Mouse (Mus musculus): ENCODE measurements around the gene Bmp7. TPM values are rescaled to one million over a fixed set of nuclear protein-coding genes. Genes with fewer than 3 reads are reported as not detected.

Gene Bmp7
- polyA plus RNA-seq, 1 experiment from 2014 or later, result 14.7 TPM

- Histone ChIP-seq H3K36me3 (no peaks in the 10 kb centered on the region), H3K4me1 (peaks cover 25% of the 10 kb centered on the region), H3K27ac (replicated peaks) (0 out of 2 replicates have a peak overlapping the region, but pooled peaks have one; percentile 23), H3K9me3 (replicated peaks) (0 out of 2 replicates have a peak, but pooled peaks cover 4% of the 10 kb centered on the region), H3K4me3 (no peak overlapping the region), H3K27me3 (ENCODE audit: low read depth, poor library complexity, severe bottlenecking) (peaks cover 3% of the 10 kb centered on the region; the same call in 1 of the 2 replicates)
- DNase-seq (ENCODE audit: low spot score), result no peak
- 44% methylated on average over 11 of the region's 11 CpGs for WGBS
Measured at GRCm38 (mm10) chr2:172965249-172965648, 25.1 kb upstream of the Bmp7 start.

DNA sequence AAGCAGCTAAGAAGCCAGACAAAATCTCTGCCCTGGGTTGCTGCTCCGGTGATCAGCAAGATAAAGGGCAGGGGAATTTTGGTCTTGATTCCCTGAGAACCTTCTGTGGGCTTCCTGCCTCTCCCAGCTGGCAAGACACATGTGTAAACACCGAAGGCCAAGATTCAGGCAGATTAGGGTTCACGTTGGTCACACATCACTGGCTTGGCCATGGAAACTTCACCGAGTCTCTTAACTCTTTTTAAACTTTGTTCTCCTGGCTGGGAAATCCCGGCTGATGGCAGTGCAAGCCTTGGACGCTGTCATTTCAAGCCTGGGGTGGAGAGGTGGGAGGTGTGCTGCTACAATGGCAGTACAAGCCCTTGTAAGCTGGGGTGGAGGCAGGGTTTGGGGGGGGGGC, 21.1 kb upstream of the Bmp7 start:
- no peak for DNase-seq (ENCODE audit: low spot score)
- no peak overlapping the region for H3K4me3 ChIP-seq
- H3K4me1 ChIP-seq, result peaks cover 45% of the 10 kb centered on the region
- H3K9me3 ChIP-seq (replicated peaks), result peaks cover 18% of the 10 kb centered on the region
- peaks cover 11% of the 10 kb centered on the region for H3K27me3 ChIP-seq (ENCODE audit: low read depth, poor library complexity, severe bottlenecking)
- H3K27ac ChIP-seq (replicated peaks), result no peak overlapping the region; the same call in 1 of the 2 replicates
- 0 out of 2 replicates have a peak, but pooled peaks cover 6% of the 10 kb centered on the region for H3K36me3 ChIP-seq
- 33% methylated on average over 6 of the region's 6 CpGs for WGBS

- Histone ChIP-seq H3K27me3 (ENCODE audit: low read depth, poor library complexity, severe bottlenecking) (peaks cover 11% of the 10 kb centered on the region), H3K36me3 (0 out of 2 replicates have a peak, but pooled peaks cover 6% of the 10 kb centered on the region), H3K27ac (replicated peaks) (no peak overlapping the region), H3K4me1 (peaks cover 39% of the 10 kb centered on the region), H3K4me3 (no peak overlapping the region), H3K9me3 (replicated peaks) (peaks cover 24% of the 10 kb centered on the region)
- no peak for DNase-seq (ENCODE audit: low spot score)
- 90% methylated on average over 3 of the region's 3 CpGs for WGBS
Measured at GRCm38 (mm10) chr2:172960350-172960749, 20.2 kb upstream of the Bmp7 start.

DNA sequence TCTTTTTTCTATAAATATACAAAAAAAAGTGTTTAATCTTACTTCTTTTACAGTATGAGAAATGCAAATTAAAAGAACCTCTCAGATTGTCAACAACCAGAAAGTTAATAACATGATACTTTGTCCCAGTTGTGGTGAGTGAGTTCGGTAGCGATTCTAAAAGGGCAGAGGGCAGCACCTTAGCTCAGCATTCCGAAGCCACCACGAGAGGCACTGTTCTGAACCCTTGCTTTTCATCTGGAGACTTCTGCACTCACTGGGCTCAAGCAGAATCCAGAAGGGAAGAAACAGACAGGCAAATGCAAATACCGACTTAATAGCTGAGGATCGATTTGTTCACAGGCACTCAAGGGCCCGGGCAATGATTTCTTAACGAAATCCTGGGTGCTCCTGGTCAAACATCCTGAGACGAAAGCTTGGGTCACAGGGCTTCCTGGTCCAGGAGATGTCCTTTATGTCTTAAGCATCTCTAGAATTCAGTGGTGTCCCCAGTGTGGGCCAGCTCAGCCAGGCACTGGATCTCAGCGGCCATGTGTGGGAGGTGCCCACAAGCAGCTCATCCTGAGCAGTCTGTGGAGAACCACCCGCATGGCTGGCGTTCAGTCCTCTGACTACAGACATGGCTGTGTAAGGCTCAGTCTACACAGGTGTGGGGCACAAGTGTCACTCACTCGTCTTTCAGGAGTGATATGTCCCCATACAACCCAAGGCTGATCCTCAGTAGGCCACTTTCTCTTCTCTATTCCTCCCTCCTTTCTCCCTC, 19.1 kb upstream of the Bmp7 start:
- Histone ChIP-seq H3K36me3 (0 out of 2 replicates have a peak, but pooled peaks cover 6% of the 10 kb centered on the region), H3K27ac (replicated peaks) (peak overlapping the region; percentile 76; the same call in 1 of the 2 replicates), H3K4me3 (no peak overlapping the region), H3K9me3 (replicated peaks) (peaks cover 24% of the 10 kb centered on the region), H3K4me1 (peaks cover 29% of the 10 kb centered on the region), H3K27me3 (ENCODE audit: low read depth, poor library complexity, severe bottlenecking) (peaks cover 11% of the 10 kb centered on the region)
- no peak for DNase-seq (ENCODE audit: low spot score)
- WGBS, result 53% methylated on average over 13 of the region's 13 CpGs

DNA sequence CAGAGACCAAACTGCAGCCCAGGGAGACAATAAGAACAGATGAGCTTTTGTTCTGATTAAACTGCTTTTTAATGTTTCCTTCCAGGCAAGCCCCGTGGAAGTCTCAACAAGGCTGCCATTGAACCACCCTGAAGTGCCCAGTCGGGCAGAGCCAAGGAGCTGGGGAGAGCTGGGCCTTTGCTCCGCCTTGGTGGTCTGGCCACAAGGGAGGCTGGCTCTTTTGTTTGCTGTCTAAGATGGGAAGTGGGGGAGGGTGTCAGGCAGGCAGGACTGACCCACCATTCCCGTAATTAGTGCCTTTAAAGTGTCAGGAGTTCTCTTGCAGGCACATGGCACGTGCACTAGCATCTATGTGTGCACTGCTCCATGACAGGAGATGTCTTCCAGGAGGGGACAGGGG, 18.5 kb upstream of the Bmp7 start:
- DNase-seq (ENCODE audit: low spot score), result peak; percentile 47
- H3K27me3 ChIP-seq (ENCODE audit: low read depth, poor library complexity, severe bottlenecking), result peaks cover 11% of the 10 kb centered on the region
- H3K9me3 ChIP-seq (replicated peaks), result peaks cover 24% of the 10 kb centered on the region
- H3K4me1 ChIP-seq, result peaks cover 27% of the 10 kb centered on the region
- H3K4me3 ChIP-seq, result no peak overlapping the region
- WGBS, result 9% methylated on average over 5 of the region's 5 CpGs
- 0 out of 2 replicates have a peak, but pooled peaks cover 6% of the 10 kb centered on the region for H3K36me3 ChIP-seq
- H3K27ac ChIP-seq (replicated peaks), result peak overlapping the region; percentile 76

GRCm38 (mm10) chr2:172951976-172952375, 11.9 kb upstream of the Bmp7 start:
- H3K36me3 ChIP-seq, result 0 out of 2 replicates have a peak, but pooled peaks cover 5% of the 10 kb centered on the region
- no peak for DNase-seq (ENCODE audit: low spot score)
- H3K27ac ChIP-seq (replicated peaks), result no peak overlapping the region
- 84% methylated on average over 2 of the region's 2 CpGs for WGBS
- peaks cover 14% of the 10 kb centered on the region for H3K9me3 ChIP-seq (replicated peaks)
- peaks cover 11% of the 10 kb centered on the region for H3K4me1 ChIP-seq
- H3K27me3 ChIP-seq (ENCODE audit: low read depth, poor library complexity, severe bottlenecking), result peaks cover 16% of the 10 kb centered on the region; the same call in 1 of the 2 replicates
- no peak overlapping the region for H3K4me3 ChIP-seq

DNA sequence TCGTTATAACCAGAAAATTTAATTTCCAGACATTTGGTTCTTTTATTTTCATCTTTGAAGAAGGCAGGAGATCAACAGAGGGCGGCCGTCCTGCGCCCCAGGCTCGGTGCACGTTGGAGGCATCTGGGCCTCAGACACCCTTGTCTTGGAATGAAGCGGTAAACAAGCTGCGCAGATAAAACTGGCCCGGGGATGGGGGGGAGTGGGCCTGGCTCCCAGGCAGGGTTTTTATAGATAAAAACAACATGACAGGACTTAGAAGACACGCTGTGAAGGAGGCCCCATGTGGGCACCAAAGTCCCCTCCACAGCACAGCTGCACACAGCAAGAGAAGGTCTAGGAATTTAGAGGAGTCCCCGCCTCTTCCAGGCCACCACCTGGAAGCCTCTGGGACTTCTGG, 10.6 kb upstream of the Bmp7 start:
- DNase-seq (ENCODE audit: low spot score), result no peak
- Histone ChIP-seq H3K9me3 (replicated peaks) (peaks cover 2% of the 10 kb centered on the region; the same call in 1 of the 2 replicates), H3K36me3 (no peaks in the 10 kb centered on the region), H3K27me3 (ENCODE audit: low read depth, poor library complexity, severe bottlenecking) (peaks cover 22% of the 10 kb centered on the region), H3K4me3 (no peak overlapping the region), H3K27ac (replicated peaks) (no peak overlapping the region), H3K4me1 (peaks cover 11% of the 10 kb centered on the region)
- WGBS, result 47% methylated on average over 11 of the region's 11 CpGs

DNA sequence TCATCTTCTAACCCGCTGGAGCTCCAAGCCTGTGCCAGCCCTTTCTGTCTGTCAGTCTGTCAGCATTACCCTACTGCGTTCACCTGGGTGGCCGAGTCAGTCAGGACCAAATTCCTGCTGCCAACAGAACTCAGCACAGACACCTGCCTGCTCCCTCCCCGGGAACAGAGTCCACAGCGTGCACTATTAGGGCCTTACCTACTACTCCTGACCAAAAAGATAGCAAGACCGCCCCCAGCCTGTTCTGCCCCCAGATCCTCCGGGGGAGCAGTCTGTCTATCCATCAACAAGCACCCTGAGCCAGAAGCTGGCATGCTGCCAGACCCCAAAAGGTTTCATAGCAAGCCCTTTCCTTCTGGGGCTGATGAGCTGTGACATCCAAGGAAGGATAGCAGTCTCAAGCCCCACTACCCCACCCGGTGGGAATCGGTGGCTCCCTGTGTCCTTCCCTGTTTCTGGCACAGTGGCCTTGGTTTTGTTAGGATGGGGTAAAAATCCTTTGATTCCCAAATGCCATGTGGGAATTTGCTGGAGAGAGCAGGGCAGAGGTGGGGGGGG, 10.1 kb upstream of the Bmp7 start:
- Histone ChIP-seq H3K4me1 (peaks cover 11% of the 10 kb centered on the region), H3K36me3 (no peaks in the 10 kb centered on the region), H3K4me3 (no peak overlapping the region), H3K9me3 (replicated peaks) (no peaks in the 10 kb centered on the region), H3K27ac (replicated peaks) (no peak overlapping the region), H3K27me3 (ENCODE audit: low read depth, poor library complexity, severe bottlenecking) (peaks cover 27% of the 10 kb centered on the region)
- no peak for DNase-seq (ENCODE audit: low spot score)
- 68% methylated on average over 9 of the region's 9 CpGs for WGBS

DNA sequence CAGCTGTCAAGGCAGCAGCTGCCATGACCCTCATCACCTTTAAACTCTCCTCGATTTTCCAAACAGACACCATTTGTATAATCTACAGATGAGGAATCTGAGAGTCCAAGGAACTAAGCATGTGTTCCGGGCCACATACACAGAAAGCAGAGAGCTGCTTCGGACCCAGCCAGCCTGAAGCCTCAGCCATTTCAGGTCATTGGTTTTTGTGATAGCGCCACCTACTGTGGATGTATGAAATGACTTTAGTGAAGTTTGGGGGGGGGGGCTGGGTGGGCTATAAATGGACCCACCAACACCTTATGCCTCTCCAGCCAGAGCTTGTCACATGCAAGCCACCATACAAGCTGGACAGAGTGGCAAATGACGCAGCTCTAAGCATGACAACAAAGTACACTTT, 8.9 kb upstream of the Bmp7 start:
- DNase-seq (ENCODE audit: low spot score), result no peak
- H3K4me3 ChIP-seq, result no peak overlapping the region
- H3K9me3 ChIP-seq (replicated peaks), result no peaks in the 10 kb centered on the region
- no peaks in the 10 kb centered on the region for H3K36me3 ChIP-seq
- peaks cover 11% of the 10 kb centered on the region for H3K4me1 ChIP-seq
- no peak overlapping the region for H3K27ac ChIP-seq (replicated peaks)
- peaks cover 38% of the 10 kb centered on the region for H3K27me3 ChIP-seq (ENCODE audit: low read depth, poor library complexity, severe bottlenecking)
- WGBS, result 50% methylated on average over 5 of the region's 5 CpGs

- no peak for DNase-seq (ENCODE audit: low spot score)
- peaks cover 58% of the 10 kb centered on the region for H3K4me1 ChIP-seq
- no peaks in the 10 kb centered on the region for H3K9me3 ChIP-seq (replicated peaks)
- WGBS, result under 1% methylated on average over 13 of the region's 13 CpGs
- H3K36me3 ChIP-seq, result no peaks in the 10 kb centered on the region
- peak overlapping the region; percentile 65 for H3K4me3 ChIP-seq
- peak overlapping the region; percentile 81; the same call in 1 of the 2 replicates for H3K27ac ChIP-seq (replicated peaks)
- H3K27me3 ChIP-seq (ENCODE audit: low read depth, poor library complexity, severe bottlenecking), result peaks cover 99% of the 10 kb centered on the region
Measured at GRCm38 (mm10) chr2:172940799-172941163, 660 bp upstream of the Bmp7 start.

DNA sequence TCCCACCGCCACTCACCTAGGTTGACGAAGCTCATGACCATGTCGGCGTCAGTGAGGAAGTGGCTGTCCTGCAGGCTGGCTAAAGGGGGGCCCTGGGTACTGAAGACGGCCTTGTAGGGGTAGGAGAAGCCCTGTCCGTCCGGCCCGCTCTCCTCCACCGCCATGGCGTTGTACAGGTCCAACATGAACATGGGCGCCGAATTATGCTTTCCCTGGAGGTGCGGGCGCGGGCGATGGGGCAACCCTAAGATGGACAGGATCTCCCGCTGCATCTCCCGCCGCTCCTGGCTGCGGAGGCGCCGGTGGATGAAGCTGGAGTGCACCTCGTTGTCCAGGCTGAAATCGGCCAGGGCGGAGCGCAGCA, 500 bp downstream of the Bmp7 start:
- Histone ChIP-seq H3K27ac (replicated peaks) (peak overlapping the region; percentile 81), H3K36me3 (no peaks in the 10 kb centered on the region), H3K27me3 (ENCODE audit: low read depth, poor library complexity, severe bottlenecking) (peaks cover 99% of the 10 kb centered on the region), H3K9me3 (replicated peaks) (no peaks in the 10 kb centered on the region), H3K4me1 (peaks cover 69% of the 10 kb centered on the region), H3K4me3 (peak overlapping the region; percentile 65)
- DNase-seq (ENCODE audit: low spot score), result peak; percentile 62
- WGBS, result 0% methylated on average over 26 of the region's 26 CpGs

- Histone ChIP-seq H3K27me3 (ENCODE audit: low read depth, poor library complexity, severe bottlenecking) (peaks cover 99% of the 10 kb centered on the region), H3K36me3 (no peaks in the 10 kb centered on the region), H3K9me3 (replicated peaks) (no peaks in the 10 kb centered on the region), H3K27ac (replicated peaks) (peak overlapping the region; percentile 81), H3K4me1 (peaks cover 76% of the 10 kb centered on the region), H3K4me3 (peak overlapping the region; percentile 65)
- WGBS, result under 1% methylated on average over 57 of the region's 57 CpGs
- DNase-seq (ENCODE audit: low spot score), result peak; percentile 63
Measured at GRCm38 (mm10) chr2:172938761-172939638, 1.1 kb downstream of the Bmp7 start.

Measured in midbrain, embryonic 10.5 days (tissue).